Mouse (Mus musculus) kidney, postnatal 14 days (tissue): ENCODE results near the gene Tcn2.
"Not testable (repeated sequence)": the region's sequence is repeated elsewhere in the genome, so short reads cannot be mapped to it uniquely, and the experiment has no call there.

Experiments
- DNase-seq: peaks from one replicate; pipeline ENCODE4 v3.0.0; 2022; ENCODE audit warnings: mixed read lengths

Tcn2 gene

DNA sequence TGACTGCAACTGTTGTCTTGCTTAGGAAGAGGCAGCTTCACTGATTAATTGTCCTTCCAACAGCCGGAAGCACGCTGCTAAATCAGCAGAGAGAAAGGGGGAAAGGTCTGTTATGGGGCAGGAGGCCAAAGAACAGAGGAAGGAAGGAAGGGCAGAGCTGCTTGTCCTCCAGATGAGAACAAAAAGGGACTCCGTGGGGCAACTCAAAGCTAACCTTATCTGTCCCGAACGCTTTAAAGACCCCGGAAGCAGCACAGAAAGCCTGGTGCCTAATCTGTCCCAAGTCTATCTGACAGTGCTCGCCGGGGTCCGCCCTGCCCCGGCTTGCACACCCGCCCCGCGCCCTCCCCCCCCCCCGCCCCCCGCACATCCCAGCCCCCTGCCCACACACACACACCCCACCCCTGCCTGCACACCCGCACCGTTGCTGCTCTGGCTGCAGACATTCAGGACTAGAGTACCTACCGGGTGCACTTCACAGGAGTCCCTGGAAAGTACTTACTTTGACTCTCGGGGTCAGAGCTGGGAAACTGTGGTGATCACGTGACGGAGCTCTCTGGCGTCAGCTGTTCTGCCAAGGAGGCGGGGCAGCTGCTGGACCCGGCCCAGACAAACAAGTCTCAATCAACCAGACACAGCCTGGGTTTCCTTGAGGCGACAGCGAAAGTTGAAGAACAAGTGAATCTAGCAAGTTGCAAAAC, at the start of gene Tcn2:
Gene Tcn2 (minus strand): TSS at position 649 of the 701 bp plus-strand sequence.
- peak; percentile 96 for DNase-seq

DNA sequence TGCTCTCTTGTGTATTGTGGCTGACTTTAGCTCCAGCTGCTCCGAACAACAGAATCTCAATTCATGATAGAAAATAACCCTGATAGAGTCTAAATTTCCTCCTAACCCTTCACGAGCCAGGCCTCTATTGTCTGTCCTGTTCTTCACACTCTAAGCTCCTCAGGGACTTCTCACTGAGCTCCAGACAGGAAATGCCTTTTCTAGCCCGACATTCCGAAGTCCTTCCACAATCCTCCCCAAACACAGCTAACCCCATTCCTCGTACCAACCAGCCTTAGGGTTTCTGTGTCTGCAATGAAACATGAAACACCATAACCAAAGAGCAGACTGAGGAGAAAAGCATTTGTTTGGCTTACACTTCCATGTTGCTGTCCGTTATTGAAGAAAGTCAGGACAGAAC, 49.6 kb upstream of the Tcn2 start:
- DNase-seq = no peak

DNA sequence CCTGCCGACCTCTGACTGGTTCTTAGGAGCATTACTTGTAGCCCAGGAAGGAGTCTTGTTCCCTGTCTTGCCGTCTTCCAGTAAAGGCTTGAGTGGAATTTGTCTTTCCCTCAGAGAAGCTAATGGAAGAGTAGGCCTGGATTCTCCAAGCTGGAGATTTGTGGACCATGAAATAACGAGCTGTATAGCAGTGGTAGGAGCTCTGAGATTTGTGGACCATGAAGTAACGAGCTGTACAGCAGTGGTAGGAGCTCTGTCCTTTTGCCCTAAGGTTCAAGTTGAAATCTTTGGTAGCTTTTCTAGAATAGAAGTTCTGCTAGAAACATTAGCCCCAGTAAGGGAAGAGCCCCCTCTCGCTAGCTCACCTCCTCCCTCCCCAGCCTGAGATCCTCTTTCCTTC, 46.5 kb upstream of the Tcn2 start:
- peak; percentile 34 for DNase-seq

DNA sequence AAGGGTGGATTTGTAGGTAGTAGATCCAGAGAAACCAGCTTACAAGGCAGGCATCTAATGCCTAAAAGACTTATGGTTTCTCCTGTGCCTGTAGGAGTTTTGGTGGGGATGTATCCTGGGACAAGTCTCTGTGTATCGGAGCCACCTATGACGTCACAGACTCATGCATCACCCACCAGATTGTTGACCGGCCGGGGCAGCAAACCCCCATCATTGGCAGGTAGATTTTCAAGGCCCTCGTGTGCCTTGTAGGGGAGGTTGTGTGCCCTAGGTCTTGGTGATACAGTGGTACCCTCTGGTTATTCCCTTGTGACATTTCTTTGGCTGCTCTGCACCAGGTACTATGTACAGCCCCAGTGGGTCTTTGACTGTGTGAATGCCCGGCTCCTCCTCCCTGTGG, 44.7 kb upstream of the Tcn2 start, which contains the start of gene 4930556J24Rik:
Gene 4930556J24Rik (minus strand): TSS at position 101 of the 400 bp plus-strand sequence.
- DNase-seq = no peak

DNA sequence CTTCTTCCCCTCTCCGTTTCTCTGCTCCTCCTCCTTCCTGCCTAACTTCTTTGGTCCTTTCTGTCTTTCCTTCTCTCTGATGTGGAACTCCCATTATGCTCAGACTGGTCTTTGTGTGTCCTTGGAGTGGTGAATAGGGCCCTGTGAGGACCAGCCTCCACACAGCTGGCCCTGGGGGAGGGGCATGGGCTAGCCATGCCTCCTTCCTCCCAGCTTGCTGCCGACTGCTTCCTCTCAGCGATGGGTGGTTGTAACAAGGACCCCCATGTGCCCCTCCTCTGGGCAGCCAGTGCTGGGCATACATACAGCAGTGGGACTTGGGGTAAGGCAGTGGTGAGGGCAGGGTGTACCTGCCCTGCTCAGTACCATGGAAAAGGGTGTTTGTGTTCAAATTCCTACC, 42.4 kb upstream of the Tcn2 start:
- no peak for DNase-seq

DNA sequence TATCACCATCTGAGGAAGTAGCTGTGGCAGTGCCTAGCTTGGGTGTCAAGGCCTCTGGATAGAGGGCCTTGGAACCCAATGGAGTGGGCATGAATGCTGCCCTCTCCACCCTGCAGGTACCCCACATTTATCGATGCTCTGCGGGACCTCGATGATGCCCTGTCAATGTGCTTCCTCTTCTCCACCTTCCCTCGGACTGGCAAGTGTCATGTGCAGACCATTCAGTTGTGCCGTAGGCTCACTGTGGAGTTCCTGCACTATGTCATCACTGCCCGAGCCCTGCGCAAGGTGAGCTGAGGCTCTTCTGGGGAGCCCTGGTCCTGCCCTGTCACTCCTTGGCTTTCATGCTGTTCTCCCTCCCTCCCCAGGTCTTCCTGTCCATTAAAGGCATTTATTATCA, 41.1 kb upstream of the Tcn2 start:
- no peak for DNase-seq

DNA sequence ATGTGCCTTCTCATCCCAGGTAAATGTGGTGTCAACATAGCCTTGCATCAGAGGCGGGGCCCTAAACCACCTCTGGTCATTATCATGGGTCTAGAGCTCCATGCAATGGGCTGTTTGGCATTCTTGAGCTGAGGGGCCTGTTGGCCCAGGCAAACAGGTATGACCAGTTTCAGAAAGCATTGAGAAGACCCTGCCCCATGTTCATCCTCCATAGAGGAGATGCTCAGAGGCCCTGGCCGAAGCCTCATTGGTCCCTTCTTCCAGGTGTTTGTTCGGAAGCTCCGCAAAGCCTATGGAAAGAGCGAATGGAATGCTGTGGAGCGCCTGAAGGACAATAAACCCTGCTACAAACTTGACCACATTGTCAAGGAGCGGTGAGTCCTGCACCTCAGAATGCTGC, 38.4 kb upstream of the Tcn2 start:
- DNase-seq = no peak

DNA sequence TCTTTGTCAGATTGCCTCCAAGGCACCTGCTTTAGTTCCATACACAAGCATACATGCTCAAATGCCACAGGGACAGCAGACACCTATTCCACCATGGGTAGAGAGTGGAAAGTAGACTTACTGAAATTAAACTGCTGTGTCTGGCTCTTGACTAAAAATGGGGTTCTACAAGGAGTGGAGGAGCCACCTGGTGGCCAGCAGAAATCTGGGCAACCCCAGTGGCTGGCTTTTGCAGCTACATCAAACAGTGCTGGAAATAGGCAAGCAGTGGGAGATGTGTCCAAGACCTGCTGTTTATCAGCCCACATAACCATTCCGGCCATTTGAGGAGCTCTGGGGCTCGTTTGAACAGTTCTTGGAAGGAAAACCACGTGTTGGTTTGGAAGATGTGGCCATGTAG, 37.9 kb upstream of the Tcn2 start:
- DNase-seq = no peak

DNA sequence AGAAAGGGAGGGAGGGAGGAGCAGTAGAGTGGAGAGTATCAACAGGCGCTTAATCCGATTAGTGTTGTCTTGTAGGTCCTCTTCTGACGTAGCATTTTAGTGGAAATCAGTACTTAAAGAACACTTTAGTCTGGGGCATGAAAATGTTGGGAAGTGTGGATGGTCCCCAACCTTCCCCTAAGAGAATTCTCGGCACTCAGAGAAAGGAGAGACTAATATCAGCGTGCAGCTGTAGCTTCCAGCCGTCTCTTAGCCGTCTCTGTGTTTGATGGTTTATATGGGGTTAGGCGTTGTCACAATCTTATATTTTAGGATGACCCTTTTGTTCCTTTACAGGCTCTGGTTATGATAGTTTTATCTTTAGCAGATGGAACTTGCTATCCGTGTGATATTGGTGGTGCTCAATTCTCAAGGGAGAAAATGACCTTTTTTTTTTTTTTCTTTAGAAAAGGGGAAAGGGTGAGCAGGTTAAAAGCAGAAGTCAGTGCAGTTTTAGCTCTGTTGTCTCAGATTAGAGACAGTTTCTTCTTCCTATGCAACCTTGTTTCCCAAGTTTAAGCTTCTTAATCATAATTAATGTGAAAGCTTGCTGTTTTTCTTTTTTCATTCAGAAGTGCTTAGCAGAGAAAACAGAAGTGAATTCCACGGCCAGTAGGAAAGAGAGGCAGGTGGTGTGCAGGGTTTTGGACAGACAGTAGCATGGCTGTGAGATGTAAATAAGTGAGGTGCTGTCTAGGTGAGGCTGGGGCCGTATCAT, 32.6 kb upstream of the Tcn2 start:
- DNase-seq = no peak

DNA sequence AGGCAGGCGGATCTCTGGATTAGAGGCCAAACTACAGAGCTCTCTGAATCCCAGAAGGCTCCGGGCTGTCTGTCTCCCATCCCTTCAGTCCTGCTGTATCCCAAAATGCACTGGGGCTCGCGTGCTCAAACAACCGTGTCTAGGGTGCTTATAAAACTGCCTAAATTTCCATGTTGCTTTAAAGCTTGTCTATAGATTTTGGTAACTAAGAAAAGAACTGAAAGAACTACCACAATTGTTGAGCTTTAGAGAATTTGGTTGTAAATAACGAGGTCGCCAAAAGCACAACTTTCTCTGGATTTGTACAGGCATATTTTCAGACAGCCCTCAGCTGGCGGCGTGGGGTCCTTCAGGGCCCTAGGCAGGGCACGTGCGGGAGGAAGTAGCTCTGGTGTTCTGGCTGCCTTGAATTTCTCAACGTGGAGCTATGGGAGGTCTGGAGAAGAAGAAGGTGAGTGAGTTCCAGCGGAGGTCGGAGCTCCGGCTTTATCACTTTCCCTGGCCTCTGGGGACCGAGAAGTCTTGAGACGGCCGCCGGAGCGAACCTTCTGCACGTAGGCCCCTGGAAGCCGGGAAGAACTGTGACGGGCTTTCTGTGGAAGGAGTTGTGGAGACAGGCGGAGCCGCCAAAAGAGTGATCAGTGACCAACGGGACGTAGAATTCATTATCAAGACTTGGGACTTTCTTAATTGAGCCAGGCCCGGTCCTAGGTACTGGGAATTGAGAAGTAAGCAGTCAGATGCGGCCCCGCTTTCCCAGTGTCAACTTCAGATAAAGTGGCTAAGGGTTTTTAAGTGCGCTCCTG, 31.9 kb upstream of the Tcn2 start, which contains the start of gene Pes1:
Gene Pes1 (plus strand): TSS at position 366 of the 806 bp plus-strand sequence.
- peak; percentile 88 for DNase-seq

DNA sequence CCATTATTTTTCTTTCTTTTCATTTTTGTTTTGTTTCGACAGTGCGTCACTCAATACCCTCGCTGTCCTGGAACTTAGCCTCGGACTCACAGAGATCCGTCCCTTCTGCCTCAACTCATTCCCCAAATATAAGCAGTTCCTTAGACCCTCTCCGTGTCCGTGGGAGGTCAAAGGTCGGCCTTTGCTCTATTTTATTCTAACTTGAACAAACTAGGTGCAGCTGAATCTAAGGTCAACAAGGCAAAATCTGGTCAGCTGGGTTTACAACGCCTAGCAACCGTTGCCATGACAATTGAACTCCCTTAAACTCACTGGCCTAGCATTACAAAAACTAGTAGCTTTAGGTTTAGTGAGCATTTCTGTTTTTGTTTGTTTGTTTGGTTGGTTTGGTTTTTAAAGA, 31.2 kb upstream of the Tcn2 start:
- no peak for DNase-seq

DNA sequence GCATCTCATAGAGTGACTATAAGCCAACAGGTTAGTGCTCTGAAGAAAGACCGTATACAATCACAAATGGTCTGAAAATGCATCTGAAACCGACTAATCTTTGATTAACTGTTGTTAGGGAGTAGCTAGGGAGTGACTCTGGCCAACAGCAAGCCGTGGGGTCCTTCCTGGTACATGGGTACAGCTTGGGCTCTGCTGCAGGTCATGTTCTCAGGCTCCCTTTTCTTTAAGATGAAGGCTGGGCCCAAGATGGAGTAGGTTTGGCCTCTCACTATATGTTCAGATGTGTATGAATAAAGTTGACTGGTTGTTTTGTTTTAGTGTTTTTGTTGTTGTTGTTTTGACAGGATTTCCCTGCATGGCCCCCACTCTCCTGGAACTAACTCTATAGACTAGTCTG, 29.8 kb upstream of the Tcn2 start:
- DNase-seq = no peak

DNA sequence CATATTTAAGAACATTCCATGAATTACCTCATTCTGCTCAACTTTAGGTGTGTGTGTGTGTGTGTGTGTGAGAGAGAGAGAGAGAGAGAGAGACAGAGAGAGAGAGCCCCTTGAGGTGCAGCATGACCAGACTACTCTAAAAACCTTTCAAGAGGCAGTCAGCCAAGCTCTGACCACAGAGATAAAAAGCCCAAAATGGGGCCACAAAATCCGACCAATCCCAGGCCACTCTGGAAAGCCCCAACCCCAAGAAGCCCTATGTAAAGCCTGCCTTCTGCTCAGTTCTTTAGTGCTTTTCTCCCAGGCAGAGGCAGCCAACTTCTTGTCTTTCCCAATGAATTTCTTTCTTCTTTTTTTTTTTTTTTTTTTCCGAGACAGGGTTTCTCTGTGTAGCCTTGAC, 28.9 kb upstream of the Tcn2 start:
- DNase-seq = no peak

DNA sequence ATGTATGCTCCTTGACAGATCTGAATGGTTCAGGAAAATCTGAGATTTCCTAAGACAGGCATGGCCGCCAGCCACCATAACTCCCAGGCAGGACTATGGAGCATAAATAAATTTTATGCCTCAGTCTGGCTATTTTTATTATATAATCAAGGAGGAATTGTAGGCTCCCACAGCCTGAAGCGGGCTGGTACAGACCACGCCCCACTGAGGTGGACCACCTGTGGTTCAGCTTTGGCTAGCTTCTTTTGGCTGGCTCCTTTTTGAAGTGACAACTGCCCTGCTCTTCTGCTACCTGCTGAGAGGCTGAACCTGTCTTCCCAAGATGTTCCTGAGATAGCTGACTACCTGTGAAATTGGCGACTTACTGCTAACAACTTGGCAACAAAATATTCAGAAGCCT, 23.4 kb upstream of the Tcn2 start:
- not testable (repeated sequence) for DNase-seq

DNA sequence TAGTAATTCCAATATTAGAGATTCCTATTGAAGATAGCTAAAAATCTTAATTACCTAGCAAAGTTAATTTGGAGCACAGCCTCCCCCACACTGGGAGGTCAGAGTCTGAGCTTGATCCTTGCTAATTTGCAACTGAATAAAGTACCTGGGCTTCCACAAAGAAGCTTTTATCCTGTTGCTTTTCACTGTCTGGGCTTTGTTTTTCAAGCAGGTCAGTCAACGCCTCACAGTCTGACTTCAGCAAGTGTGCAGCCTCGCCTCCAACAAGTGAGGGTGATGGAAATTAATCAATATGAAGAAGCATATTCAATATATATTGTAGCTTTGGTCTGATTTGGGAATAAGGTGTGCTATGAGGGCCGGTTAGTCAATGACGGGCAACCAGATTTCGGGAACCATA, 22.9 kb upstream of the Tcn2 start:
- DNase-seq = not testable (repeated sequence)

DNA sequence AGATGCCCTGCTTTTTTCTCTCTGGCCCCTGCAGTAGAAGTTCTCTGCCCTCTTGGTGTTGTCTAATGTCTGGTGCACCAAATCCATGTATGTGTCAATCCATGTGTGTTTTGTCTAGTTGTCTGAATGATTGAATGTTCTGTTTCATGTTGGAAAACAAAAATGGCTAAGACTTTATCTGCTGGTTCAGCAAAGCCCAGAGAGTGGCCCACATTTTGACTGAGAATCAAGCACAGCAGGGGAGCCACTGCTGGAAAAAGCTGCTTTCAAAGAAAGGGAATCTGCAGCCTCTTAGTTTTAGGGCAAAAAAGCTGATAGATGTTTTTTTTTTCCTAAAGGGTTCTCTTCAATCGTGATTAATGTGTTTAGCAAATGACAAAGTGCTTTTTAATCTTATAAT, 14.4 kb upstream of the Tcn2 start:
- DNase-seq = no peak

DNA sequence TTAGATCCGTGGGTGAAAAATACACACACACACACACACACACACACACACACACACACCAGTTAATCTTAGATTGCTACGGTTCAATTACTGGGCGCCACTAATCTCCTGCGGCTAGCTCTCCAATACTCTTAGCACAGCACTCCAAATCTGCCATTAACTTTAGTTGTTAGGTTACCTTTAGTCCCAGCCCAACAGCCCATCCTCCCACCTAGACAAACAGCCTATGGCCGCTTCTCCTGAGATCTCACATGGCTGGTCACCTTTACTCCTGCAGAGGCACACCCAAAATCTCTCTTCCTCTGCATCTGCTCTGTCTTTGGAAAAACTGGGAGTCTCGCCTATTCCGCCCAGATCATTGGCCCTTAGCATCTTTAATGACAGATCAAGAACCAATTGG, 9.4 kb upstream of the Tcn2 start:
- DNase-seq = no peak

DNA sequence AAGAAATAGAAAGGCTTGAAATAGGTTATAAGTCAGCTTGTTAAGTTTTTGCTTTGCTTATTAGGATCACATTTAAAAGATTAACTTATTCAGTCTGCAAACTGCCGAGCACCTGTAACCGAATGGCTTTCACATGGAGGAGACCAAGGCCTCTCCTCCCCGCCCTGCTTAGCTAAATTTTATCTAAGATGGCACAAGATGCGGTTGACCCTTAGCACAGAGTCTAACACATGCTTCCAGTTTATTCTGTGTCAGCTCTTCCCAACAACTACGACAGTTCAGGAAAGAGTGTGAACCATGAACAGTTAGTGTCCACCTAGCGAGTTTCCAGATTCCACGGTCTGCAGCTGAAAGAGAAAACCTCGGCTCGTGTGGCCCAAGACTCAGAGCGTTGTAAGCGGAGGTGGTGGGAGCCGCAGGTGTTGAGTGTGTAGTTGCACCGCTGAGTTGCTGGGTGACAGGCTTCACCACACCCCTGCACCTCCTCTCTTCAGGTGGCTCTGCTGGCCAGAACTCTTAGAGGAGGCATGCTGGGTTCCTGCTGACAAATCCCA, 5.4 kb upstream of the Tcn2 start:
- DNase-seq = peak; percentile 75

DNA sequence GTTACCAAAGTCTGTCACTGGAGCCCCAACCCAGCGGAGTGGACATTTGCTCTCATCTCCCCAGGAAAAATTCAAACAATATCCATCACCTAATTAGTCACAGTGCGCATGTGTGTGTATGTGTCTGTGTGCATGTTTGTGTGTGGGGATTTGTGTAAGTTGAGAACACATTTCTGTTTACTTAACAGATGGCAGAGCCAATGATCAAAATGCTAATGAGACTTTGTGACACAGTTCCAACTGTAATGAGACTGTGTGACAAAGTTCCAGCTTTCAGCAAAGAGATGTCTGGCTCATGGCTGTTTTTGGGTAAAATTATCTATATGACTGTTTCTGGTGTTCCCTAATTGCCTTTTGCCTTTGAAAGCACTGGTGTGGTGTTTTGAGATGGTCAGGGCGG, 4.4 kb upstream of the Tcn2 start:
- DNase-seq = no peak

DNA sequence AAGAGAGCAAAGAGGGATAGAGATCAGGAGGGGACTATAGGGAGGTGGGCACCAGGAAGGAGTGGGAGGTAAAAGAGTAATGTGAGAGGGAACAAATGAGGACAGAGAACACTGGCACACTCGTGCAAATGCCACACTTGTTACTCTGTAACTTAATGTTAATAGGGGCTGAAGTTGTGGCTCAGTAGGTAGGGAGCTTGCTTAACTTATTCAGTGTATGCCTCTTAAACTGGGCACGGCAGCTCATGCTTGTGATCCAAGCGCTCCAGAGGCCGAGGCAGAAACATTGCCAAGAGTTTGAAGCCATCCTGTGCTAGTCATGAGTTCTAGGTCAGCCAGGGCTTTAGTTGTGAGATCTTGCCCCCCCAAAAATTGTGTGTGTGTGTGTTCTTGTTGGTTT, 3.2 kb upstream of the Tcn2 start:
- peak; percentile 46 for DNase-seq

DNA sequence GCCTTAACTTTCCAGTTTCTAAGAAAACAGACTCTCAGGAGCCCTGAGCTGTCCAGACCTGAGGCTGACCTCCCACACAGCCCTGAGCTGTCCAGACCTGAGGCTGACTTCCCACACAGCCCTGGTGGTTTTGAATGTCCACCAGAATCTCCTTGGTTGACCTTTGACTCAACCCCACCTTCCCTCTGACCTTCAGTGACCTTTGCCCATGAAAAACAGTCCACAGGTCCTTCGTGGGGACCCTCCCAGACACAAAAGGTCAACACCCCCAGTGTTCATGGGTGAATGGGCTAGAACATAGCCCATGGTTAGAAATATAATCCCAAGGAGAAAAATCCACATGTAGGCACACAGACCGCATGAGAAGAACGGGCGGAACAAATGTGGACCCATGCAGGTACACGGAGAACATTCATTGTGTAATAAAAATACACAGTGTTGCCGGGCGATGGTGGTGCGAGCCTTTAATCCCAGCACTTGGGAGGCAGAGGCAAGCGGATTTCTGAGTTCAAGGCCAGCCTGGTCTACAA, 1.9 kb upstream of the Tcn2 start:
- DNase-seq = no peak

DNA sequence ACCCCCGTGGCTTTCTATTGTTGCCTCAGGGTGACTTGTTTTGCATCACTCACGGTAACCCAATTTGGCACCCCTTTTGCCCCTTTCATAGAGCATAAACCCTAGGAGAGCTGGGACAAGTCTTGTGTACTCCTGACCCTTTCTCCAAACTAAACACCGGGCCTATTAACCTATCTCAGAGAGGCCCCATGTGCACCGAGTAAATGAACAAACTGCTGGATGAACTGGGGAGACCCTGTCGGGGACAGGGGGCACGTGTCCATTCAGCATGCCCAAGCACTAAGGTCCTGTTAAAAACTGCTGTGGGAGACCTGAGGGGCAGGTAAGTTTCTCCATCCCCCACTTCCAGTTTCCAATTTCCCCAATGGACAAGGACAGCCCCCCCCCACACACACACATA, 1.0 kb downstream of the Tcn2 start:
- no peak for DNase-seq

DNA sequence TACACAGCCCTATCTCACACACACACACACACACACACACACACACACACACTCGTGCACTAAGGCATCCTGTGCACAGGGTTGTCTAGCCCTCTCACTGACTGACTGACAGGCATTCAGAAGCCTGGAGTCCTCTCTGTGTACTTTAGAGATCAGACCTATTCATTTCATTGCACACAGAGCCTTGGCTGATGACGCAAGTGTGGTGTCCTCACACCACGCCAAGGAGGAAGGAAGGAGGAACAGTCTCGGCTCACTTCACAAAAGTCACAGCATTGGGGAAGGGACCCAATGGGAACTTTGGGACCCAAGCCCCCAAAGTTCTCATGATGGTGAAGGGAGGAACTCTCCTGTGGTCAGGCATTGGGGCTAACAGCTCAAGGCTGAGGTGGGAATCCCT, 1.9 kb downstream of the Tcn2 start:
- no peak for DNase-seq
